Mouse (Mus musculus) brain, embryonic 14.5 days (tissue): ENCODE data around the gene Myh1.

Source experiments
- CTCF ChIP-seq: fragments of 200-500 bp; IDR thresholded peaks from 2 replicates; pipeline ENCODE4 v1.5.1; 2012; ENCODE audit warnings: inconsistent platforms, mild to moderate bottlenecking, moderate library complexity, borderline replicate concordance; ENCODE audit not compliant: insufficient read depth, insufficient read length; ENCODE audit errors: extremely low read depth
- POLR2A ChIP-seq: fragments of 200-500 bp; IDR thresholded peaks from 2 replicates; pipeline ENCODE4 v1.6.1; 2012; ENCODE audit warnings: mild to moderate bottlenecking, inconsistent platforms, borderline replicate concordance; ENCODE audit not compliant: poor library complexity, insufficient read depth, insufficient read length, severe bottlenecking; ENCODE audit errors: extremely low read depth

GRCm38 (mm10) chr11:67204766-67205165 is 4.9 kb downstream of the Myh1 start:
- no peak for TF ChIP-seq POLR2A
- no peak for TF ChIP-seq CTCF
